Mouse (Mus musculus) hindlimb bud, embryonic 11.5 days (tissue): ENCODE results near the gene Prrc2b.
A peak's percentile ranks its signal among the peaks of the same experiment; 100 is the strongest.

Experiments
- DNase-seq: peaks from one replicate; pipeline ENCODE4 v3.0.0-alpha.2; 2012; ENCODE audit warnings: low read depth, low spot score; ENCODE audit errors: extremely low spot score

Prrc2b gene

DNA sequence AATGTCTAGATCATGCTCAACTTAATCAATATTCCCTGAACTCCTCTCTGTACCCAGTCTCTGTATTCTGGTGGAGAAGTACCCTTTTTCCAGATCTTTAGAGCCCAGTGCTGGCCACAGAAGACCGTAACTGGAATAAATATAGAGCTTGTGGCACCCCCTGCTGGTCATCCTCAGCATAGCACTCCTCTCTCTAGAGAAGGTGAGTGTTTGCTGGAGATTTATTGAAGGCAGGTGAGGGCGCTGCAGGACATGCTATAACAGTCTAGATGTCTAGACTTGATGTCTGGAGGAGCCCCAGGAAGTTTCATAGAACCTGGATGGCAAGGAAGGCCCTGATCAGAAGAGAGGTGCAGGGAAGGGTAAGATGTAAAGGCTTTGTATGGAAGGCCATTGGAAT, 16.8 kb upstream of the Prrc2b start:
- DNase-seq = peak; percentile 88

DNA sequence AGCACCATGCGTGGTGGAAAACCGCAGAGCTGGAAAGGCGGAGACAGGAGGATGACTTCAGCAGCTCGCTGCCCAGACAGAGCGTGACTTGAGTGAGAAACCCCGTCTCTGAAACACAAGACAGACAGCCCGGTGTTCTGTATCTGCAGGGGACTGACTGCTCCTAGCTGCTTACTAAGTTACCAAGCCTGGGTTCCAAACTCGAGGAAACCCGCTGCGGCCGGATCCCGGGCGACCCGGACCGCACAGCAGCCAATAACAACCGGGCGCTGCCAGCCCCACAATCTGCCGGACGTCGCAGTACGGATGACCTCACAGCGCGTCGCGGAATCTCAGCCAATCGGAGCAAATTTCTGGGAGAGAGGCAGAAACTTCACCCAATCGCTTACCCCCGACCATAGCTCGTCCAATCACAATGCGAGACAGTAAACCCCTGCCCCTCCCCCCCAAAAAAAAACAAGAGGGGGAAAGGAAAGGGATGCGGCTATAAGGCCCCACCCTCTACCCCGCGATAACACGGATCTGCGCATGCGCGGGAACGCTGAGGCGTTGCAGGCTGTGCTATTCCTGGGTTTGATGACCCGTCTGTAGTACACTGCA, 13.1 kb upstream of the Prrc2b start:
- peak; percentile 97 for DNase-seq

DNA sequence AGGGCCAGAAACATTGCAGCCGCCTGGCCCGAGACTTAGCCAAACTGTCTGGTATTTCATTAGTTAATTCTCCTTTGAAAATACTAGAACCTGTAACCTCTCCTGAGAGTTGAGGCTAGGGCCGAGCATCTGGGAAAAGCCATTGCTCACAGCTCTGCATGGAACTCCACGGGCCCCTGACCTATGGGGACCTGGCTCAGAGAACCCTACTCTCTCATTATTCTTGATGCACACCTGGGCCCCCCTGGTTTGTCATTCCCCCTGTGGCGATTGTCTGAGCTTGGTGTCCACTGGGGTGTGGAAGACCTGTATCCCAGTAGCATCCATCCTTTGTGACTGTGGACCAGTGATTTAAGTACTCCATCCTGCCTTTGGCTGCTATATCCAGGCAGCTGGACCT, 11.5 kb upstream of the Prrc2b start:
- DNase-seq = no peak

DNA sequence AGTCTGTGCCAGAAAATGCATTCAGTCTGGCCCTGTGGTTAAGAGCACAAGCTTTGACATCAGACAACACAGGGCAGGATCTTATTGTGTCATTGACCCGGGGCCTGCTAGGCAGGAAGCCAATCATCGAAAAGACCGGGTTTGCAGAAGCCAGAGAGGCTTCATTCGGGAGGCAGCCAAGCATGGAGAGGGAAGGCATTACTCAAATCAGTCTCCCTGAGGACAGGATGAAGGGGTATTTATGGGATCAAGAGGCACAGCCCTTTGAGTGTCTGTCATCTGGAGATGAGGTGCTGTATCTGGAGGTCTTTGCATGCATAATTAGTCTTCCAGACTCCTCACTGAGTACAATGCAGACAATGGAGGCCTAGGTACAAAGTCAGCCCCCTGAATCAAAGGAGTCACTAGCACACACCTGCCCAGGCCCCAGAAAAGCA, 10.4 kb upstream of the Prrc2b start:
- DNase-seq = no peak

DNA sequence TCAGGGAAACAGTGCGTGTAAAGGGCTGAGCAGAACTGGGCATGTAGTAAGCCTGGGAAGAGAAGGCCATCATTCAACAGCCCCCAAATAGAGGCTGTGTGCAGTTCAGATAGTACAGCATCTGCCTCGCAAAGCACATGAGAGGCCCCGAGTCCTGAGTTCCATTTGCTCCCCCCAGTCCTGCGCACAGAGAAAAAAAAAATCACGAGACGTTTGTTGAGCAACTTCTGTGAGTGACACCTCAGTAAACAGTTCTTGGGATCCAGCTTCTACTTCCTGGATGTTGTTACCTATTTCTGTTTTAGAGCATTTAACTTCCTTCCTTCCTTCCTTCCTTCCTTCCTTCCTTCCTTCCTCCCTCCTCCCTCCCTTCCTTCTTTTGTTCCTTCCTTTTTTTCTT, 9.3 kb upstream of the Prrc2b start:
- DNase-seq = no peak

DNA sequence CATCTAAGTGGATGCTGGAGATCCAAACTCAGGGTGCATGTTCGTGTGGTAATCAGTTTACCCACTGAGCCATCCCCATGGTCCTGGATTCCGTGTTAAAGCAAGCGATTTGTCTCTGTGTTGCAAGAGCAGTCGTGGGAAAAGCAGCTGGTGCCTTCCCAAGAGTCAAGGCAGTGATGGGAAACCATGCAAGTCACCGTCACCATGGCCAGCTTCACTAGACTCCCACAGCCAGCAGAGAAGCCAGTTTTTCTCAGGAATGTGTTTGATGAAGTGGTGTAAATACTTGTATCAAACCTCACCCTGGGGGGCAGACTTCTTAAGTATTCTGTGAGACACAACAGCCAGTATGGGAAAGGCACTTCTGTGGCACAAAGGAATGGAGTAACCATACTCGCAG, 8.5 kb upstream of the Prrc2b start:
- DNase-seq = no peak

DNA sequence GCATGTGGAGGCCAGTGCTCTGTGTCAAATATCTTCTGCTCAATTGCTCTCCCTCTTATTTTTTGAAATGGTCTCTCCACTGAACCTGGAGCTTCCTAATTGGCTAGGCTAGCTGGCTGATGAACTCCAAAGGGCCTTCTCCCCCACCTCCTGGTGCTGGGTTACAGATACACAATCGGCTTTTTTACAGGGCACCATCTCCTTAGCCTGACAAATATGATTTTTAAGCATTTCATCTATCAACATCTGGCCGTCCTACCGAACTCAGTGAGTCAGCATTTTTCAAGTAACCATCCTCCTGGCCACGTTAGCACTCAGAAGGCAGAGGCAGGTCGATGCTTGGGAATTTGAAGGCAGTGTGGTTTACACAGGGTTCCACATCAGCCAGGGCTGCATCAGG, 6.2 kb upstream of the Prrc2b start:
- DNase-seq = no peak

DNA sequence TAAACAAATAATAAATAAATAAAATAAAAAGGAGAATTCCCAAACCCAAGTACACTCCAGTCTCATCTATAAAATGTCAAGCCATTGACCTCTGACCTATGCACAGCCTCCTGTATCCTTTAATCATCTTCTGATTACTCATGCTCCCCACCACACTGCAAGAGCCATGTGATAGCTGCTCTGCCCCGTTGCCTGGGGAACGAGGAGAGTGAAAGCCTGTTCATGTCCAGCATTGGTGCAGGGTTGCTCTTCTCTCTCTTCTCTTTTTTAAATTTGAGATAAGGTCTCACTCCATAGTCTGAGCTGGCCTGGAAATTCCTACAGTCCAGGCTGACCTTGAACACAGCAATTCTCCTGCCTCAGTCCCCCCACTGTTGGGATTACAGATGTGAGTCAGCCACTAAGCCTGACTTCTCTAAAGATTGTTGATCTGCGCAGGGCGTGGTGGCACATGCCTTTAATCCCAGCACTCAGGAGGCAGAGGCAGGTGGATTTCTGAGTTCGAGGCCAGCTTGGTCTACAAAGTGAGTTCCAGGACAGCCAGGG, 4.2 kb upstream of the Prrc2b start:
- DNase-seq = no peak

DNA sequence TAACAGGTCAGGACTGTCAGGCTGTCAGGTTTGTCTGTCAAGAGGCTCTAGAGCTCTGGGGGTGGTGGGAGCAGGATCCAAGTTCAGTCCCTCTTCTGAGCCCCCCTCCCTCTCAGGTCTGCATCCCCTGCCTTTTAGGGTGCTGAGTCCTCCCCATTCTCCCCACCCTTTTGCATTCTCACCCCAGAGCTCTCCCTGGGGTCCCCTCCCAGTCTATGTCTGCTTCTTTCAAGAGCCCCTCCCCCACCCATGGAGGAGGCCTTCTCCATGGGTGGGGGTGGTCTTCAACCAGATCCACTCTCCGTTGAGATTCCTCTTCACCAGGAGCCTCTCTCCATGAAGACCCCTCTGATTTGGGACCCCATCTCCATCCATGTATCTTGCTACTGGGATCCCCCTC, 747 bp upstream of the Prrc2b start:
- no peak for DNase-seq

DNA sequence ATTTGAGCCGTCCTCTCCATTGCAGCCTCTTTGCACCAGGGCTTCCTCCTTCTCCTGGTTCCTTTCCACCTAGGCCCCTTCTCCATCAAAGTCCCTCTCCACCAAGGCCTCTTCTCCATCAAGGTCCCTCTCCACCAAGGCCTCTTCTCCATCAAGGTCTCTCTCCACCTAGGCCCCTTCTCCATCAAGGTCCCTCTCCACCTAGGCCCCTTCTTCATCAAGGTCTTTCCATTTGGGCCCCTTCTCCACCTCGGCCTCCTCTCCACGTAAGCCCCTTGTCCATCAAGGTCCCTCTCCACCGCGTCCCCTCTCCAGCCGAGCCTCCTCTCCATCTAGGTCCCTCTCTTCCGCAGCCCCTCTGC, 339 bp upstream of the Prrc2b start:
- DNase-seq = no peak

DNA sequence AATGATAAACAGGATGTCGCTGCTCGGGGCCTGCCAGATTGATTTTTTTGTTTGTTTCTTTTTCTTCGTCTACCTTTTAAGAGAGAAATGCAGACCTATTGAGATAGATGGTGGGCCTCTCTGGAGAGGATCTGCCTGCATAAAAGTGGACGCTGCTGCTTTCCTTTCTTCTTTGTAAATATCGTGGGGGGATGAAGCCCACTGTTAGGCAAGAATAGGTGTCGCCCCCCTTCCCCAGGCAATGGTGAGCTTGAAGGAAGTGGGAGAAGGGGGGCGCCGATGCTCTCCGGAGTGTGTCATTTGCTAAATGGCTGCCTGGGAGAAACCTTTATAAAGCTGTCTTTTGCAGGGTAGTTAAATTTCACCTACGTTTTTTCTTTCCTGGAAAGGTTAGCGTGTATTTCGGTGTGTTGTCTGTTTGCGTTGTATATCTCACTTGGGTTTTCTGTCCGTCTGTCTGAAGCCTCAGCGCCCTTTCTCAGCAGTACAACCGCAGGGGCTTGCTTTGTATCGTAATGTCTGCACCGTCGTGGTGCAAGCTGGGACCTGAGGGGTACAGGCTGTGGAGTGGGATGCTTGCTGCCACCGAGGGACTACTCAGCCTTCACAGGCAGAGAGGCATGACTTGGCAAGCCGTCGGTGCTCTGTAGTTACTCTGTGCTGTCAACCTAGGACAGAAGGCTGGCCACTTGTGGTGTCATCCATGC, 931 bp downstream of the Prrc2b start:
- no peak for DNase-seq

DNA sequence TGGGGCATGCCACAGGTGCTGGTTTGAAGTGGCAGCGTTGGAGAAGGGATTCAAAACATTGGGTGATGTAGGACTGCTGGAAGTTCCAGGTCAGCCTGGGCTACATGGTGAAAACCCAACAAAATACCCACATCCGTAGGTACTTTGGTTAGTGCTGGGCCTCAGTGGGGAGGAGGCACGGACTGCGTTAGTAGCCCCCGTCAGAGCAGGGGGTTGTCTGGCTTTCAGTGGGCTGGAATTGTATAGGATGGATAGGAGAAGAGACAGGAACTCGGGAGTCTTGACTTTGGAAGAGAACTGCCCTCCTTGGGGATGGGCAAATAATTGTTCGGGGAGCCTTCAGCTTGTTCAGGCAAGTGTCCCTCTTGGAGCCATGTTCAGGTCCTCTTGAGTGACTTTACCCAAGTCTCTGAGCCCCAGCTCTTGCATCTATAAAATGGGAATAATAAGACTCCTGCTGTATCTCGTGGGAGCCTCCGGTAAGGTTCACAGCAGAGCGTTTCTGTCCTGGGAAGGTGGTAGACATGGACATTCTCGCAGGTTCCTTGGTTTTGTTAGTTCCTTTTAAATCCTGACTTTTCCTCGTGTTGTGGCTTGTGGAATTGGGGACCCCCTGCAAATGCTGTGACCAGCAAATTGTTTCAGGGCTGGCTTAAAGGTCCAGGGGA, 1.6 kb downstream of the Prrc2b start:
- DNase-seq = no peak

DNA sequence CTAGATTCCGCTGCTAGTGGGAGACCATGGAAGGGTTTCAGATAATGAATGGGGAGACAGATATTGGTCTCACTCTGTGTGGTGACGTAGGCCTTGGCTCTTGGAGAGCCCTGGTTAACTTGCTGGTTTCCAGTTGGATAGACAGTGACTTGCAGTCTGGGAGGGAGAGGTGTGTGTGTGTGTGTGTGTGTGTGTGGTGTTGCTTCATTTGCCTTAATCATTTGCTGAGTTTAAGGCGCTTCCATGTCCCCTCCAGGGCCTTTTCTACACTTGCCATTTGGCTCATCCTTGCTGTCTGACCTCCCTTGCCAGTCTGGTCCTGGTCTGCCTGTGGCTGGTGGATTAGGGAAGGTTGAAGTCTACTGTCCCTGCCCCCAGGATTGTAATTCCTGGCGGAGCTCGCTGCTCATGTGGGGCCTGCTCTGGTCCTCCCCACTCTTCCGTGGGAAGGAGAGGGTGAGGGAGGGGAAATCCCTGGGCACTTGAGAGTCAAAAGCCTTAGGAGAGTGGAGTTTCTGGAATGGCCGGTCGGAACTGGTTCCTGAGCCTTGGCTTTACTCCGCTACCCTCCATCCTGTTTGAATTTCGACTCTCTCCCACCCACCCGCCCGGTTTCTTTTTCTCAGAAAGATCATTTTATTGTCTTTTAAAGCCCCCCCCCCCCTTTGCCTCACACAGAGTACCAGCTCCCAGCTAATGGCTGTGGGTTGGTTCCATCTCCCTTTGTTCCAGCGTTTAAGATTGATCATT, 2.3 kb downstream of the Prrc2b start:
- DNase-seq = no peak

DNA sequence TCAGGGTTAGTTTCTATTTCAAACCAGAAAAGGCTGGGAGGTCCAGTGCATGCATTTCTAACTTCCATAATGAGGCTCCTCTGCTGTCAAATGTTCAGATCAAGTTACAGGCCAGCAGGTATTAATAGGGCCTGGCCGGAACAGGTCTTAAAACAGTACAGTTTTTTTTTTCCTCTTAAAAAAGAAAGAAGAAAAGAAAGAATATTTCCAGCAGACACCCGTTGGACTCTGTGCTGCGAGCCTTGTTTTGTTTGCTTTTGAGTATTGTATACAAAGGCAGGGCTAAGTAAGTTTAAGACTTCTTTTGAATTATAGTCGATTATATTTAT, 2.9 kb downstream of the Prrc2b start:
- no peak for DNase-seq

DNA sequence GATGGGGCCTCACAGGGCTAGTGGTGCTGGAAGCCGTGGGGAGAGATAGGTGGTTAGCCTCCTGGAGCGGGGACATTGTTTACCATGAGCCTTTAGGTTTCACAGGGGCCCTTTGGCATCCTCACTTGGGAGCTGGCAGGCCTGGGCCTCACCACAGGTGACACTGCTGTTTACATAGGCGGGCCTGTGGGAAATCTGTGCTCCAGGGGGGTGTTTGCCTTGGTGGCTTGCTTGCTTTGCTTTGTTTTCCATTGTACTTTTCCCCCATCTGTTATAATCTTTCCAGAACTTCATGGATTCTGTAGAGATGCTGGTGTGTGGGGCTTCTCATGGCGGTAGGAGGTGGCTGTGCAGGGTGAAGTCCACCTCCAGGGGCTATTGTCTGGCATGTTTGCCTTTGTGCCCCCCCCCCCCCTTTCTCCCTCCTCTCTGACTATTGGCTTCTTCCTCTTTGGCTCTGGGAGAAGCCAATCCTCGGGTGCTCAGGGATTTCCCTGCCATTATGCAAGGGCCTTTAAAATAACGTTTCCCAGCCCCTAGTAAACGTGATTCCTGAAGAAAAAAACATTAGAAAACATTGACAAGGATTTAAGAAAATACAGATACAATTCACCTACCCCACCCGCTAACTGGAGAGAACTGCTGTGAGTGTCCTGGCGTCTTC, 3.6 kb downstream of the Prrc2b start:
- no peak for DNase-seq

DNA sequence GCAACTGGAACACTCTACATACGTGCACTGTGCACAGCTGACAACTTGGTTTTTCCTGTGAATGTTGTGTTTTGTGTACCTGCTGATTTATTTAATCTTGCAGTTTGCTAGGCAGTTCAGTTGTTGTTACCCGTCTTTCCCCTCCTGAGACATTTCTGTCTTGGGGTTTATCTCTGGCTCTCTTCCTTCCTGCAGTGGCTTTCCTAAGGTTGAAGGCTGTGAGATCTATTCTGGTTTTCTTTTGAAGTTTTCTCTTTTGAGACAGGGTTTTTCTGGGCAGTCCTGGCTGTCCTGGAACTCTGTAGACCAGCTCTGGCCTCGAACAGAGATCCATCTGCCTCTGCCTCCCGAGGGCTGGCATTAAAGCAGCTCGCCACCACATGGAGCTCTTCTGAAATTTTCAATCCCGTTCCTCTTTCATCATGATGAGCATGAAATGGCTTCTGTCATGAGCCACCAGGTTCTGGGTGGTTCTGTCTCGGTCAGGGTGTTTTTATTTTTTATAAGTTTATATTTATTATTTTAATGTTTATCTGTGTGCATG, 4.2 kb downstream of the Prrc2b start:
- DNase-seq = no peak

DNA sequence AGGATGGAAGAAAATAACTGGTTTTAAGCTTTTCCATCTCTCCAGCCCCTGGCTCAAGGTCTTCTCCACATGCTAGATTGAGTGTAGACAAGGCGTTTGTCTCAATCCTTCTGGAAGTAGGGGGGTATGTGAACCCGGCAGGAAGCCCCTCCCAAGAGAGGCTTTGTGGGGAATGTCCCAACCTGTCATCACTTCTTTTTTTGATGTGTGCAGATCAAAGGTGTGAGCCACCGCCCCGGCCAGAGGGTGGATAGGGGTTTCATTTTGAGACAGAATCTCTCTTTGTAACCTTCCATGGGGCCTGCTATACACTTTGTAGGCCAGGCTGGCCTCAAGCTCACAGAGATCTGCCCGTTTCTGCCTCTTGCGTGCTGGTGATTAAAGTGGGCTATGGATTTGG, 4.7 kb downstream of the Prrc2b start:
- DNase-seq = no peak

DNA sequence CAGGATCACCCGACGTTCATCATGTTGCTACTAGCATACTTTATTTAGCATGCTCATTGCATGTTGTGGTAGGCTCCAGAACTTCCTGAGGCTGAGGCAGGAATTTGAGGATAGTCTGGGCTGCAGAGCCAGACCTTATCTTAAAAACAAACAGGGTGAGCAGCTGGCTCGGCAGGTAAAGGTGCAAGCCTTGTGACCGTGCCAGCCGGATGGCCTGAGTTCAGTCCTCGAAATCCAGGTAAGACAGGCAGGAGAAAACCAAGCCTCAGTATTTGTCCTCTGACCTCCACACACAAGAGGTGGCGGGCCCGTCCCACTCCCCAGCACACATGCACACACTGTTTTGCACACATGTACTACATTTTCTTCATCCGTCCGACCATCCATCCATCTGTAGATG, 5.8 kb downstream of the Prrc2b start:
- no peak for DNase-seq

DNA sequence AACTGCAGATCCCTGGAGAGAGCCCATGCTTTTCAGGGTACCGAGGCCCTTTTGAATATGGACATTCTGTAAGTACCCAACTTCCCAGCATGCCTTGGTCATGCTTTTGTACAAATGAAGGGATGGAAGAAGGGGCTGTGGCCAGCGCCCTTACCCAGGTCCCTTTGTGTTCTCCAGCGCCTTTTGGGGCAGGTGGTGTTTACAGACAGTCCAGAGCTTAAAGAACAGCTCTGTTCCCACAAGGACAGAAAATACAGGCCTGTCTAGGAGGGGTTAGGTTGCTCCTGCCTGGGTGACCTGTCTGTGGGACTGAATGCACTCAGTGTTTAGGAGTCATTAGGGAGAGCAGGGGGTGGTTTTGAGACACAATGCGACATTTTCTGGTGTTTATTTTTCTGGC, 6.4 kb downstream of the Prrc2b start:
- no peak for DNase-seq

DNA sequence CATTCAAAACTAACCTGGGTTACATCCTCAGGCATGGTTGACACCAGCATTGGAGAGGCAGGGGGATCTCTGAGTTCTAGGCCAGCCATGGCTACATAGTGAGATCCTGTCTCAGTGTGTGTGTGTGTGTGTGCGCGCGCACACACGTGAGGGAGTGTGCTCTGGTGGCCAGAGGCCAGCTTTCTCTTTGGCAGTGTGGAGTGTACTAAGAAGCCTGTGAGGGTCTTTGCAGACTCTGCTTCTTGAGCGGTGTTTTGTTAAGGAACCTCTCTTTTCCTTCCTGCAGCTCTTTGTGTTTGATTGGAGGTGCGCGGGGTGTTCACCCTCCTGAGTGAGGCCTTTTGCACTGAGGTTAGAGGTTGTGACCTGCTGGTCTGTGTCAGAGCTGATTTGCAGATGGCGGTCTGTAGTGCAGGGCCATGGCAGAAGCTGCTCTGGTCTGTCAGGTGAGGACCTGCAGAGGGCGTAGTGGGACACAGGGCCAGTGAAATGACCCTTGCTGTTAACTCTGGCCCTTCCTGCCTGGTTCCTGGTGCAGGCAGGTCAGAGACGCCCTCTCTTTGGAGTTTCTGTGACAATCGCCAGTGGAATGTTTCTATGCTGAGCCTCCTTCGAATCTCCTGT, 7.8 kb downstream of the Prrc2b start:
- no peak for DNase-seq

DNA sequence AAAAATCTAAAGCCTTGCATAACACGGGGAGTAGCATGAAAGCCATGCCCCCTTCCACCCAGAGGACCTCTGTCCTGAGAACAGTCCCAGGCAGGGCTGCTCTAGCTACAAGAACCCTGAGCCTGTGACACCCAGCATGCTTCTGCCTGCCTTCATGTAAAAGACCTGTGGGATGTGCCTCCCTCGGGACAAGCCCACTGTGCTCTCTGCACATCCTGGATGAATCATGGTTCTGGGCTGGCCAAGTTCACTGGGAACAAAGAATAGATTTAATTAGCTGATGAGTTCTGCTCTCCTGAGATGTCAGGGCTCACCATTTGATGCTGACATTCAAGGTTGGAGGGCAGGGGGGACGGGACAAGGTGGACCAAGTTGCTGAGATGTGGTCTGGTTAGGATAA, 9.6 kb downstream of the Prrc2b start:
- no peak for DNase-seq
